Mouse (Mus musculus) brain, embryonic 14.5 days (tissue): ENCODE data around the gene Ngdn.
"Not testable (repeated sequence)": the region's sequence is repeated elsewhere in the genome, so short reads cannot be mapped to it uniquely, and the experiment has no call there.

ENCODE experiments used
- CTCF ChIP-seq: fragments of 200-500 bp; IDR thresholded peaks from 2 replicates; pipeline ENCODE4 v1.5.1; 2012; ENCODE audit warnings: inconsistent platforms, mild to moderate bottlenecking, moderate library complexity, borderline replicate concordance; ENCODE audit not compliant: insufficient read depth, insufficient read length; ENCODE audit errors: extremely low read depth
- POLR2A ChIP-seq: fragments of 200-500 bp; IDR thresholded peaks from 2 replicates; pipeline ENCODE4 v1.6.1; 2012; ENCODE audit warnings: mild to moderate bottlenecking, inconsistent platforms, borderline replicate concordance; ENCODE audit not compliant: poor library complexity, insufficient read depth, insufficient read length, severe bottlenecking; ENCODE audit errors: extremely low read depth

- TF ChIP-seq CTCF, POLR2A: not testable (repeated sequence)
These were observed 42.5 kb upstream of the Ngdn start for GRCm38 (mm10) chr14:54972786-54973185.
